Mouse (Mus musculus): ENCODE data around the gene Hmcn2. TPM values are rescaled to one million over a fixed set of nuclear protein-coding genes. Genes with fewer than 3 reads are reported as not detected.
A peak's percentile ranks its signal among the peaks of the same experiment; 100 is the strongest.

Hmcn2 gene
- polyA plus RNA-seq, 1 experiment: 16.8 TPM

GRCm38 (mm10) chr2:31337706-31338330, 23.6 kb downstream of the Hmcn2 start:
- TF ChIP-seq POLR2A (IDR thresholded peaks at IDR 0.05; ENCODE audit: borderline replicate concordance, extremely low read depth, low read depth, low read length): no peak
- DNase-seq: peak; percentile 10
- Histone ChIP-seq H3K4me1 (ENCODE audit: control insufficient read depth, insufficient read depth, low read length) (no peaks in the 10 kb centered on the region), H3K4me3 (replicated peaks; ENCODE audit: extremely low read depth, low read depth, low read length) (no peak overlapping the region)
- 30% methylated on average over 12 of the region's 12 CpGs for WGBS

- 30% methylated on average over 9 of the region's 9 CpGs for WGBS
- TF ChIP-seq CTCF (IDR thresholded peaks at IDR 0.05; ENCODE audit: insufficient read depth, low read length) (no peak), POLR2A (IDR thresholded peaks at IDR 0.05; ENCODE audit: borderline replicate concordance, extremely low read depth, low read depth, low read length) (no peak)
- no peaks in the 10 kb centered on the region for H3K4me1 ChIP-seq (ENCODE audit: control insufficient read depth, insufficient read depth, low read length)
- DNase-seq: peak; percentile 37
- no peak overlapping the region for H3K4me3 ChIP-seq (replicated peaks; ENCODE audit: extremely low read depth, low read depth, low read length)
These were observed 25.6 kb downstream of the Hmcn2 start for GRCm38 (mm10) chr2:31339826-31340225.

- TF ChIP-seq CTCF (IDR thresholded peaks at IDR 0.05; ENCODE audit: insufficient read depth, low read length): no peak
- no peak overlapping the region for H3K4me3 ChIP-seq (replicated peaks; ENCODE audit: extremely low read depth, low read depth, low read length)
- H3K4me1 ChIP-seq (ENCODE audit: control insufficient read depth, insufficient read depth, low read length): no peaks in the 10 kb centered on the region
- WGBS: 53% methylated on average over 8 of the region's 8 CpGs
- no peak for DNase-seq
These were observed 27.7 kb downstream of the Hmcn2 start for GRCm38 (mm10) chr2:31341726-31342535.

GRCm38 (mm10) chr2:31346096-31346495, 31.9 kb downstream of the Hmcn2 start:
- H3K4me1 ChIP-seq (ENCODE audit: control insufficient read depth, insufficient read depth, low read length): no peaks in the 10 kb centered on the region
- 28% methylated on average over 12 of the region's 12 CpGs for WGBS
- no peak for TF ChIP-seq POLR2A (IDR thresholded peaks at IDR 0.05; ENCODE audit: borderline replicate concordance, extremely low read depth, low read depth, low read length)
- no peak for TF ChIP-seq CTCF (IDR thresholded peaks at IDR 0.05; ENCODE audit: insufficient read depth, low read length)
- no peak for DNase-seq
- H3K4me3 ChIP-seq (replicated peaks; ENCODE audit: extremely low read depth, low read depth, low read length): no peak overlapping the region

GRCm38 (mm10) chr2:31348373-31348772, 34.2 kb downstream of the Hmcn2 start:
- Histone ChIP-seq H3K4me3 (replicated peaks; ENCODE audit: extremely low read depth, low read depth, low read length) (no peak overlapping the region), H3K4me1 (ENCODE audit: control insufficient read depth, insufficient read depth, low read length) (no peaks in the 10 kb centered on the region)
- no peak for TF ChIP-seq POLR2A (IDR thresholded peaks at IDR 0.05; ENCODE audit: borderline replicate concordance, extremely low read depth, low read depth, low read length)
- TF ChIP-seq CTCF (IDR thresholded peaks at IDR 0.05; ENCODE audit: insufficient read depth, low read length): no peak
- WGBS: 38% methylated on average over 3 of the region's 3 CpGs
- no peak for DNase-seq

- TF ChIP-seq POLR2A (IDR thresholded peaks at IDR 0.05; ENCODE audit: borderline replicate concordance, extremely low read depth, low read depth, low read length): no peak
- TF ChIP-seq CTCF (IDR thresholded peaks at IDR 0.05; ENCODE audit: insufficient read depth, low read length): no peak
- Histone ChIP-seq H3K4me3 (replicated peaks; ENCODE audit: extremely low read depth, low read depth, low read length) (no peak overlapping the region), H3K4me1 (ENCODE audit: control insufficient read depth, insufficient read depth, low read length) (no peaks in the 10 kb centered on the region)
- no peak for DNase-seq
- WGBS: 52% methylated on average over 5 of the region's 5 CpGs
These were observed 34.6 kb downstream of the Hmcn2 start for GRCm38 (mm10) chr2:31348850-31349249.

GRCm38 (mm10) chr2:31356771-31357170, 42.6 kb downstream of the Hmcn2 start:
- no peaks in the 10 kb centered on the region for H3K4me1 ChIP-seq (ENCODE audit: control insufficient read depth, insufficient read depth, low read length)
- no peak overlapping the region for H3K4me3 ChIP-seq (replicated peaks; ENCODE audit: extremely low read depth, low read depth, low read length)
- TF ChIP-seq CTCF (IDR thresholded peaks at IDR 0.05; ENCODE audit: insufficient read depth, low read length): no peak
- no peak for TF ChIP-seq POLR2A (IDR thresholded peaks at IDR 0.05; ENCODE audit: borderline replicate concordance, extremely low read depth, low read depth, low read length)
- whole genome bisulfite sequencing: 62% methylated on average over 5 of the region's 5 CpGs
- DNase-seq: no peak

- TF ChIP-seq CTCF (IDR thresholded peaks at IDR 0.05; ENCODE audit: insufficient read depth, low read length) (no peak), POLR2A (IDR thresholded peaks at IDR 0.05; ENCODE audit: borderline replicate concordance, extremely low read depth, low read depth, low read length) (no peak)
- no peak for DNase-seq
- no peak overlapping the region for H3K4me3 ChIP-seq (replicated peaks; ENCODE audit: extremely low read depth, low read depth, low read length)
- no peaks in the 10 kb centered on the region for H3K4me1 ChIP-seq (ENCODE audit: control insufficient read depth, insufficient read depth, low read length)
- 63% methylated on average over 7 of the region's 7 CpGs for WGBS
These were observed 45.1 kb downstream of the Hmcn2 start for GRCm38 (mm10) chr2:31359316-31359715.

GRCm38 (mm10) chr2:31367186-31367585, 53.0 kb downstream of the Hmcn2 start:
- WGBS: 59% methylated on average over 7 of the region's 7 CpGs

GRCm38 (mm10) chr2:31371396-31371795, 57.2 kb downstream of the Hmcn2 start:
- Histone ChIP-seq H3K4me1 (ENCODE audit: control insufficient read depth, insufficient read depth, low read length) (no peaks in the 10 kb centered on the region), H3K4me3 (replicated peaks; ENCODE audit: extremely low read depth, low read depth, low read length) (no peak overlapping the region)
- TF ChIP-seq CTCF (IDR thresholded peaks at IDR 0.05; ENCODE audit: insufficient read depth, low read length): no peak
- TF ChIP-seq POLR2A (IDR thresholded peaks at IDR 0.05; ENCODE audit: borderline replicate concordance, extremely low read depth, low read depth, low read length): no peak
- DNase-seq: peak; percentile 5
- 62% methylated on average over 9 of the region's 9 CpGs for WGBS

More at GRCm38 (mm10) chr2:31367186-31367585, 53.0 kb downstream of the Hmcn2 start:
- Histone ChIP-seq H3K4me1 (ENCODE audit: control insufficient read depth, insufficient read depth, low read length) (no peaks in the 10 kb centered on the region), H3K4me3 (replicated peaks; ENCODE audit: extremely low read depth, low read depth, low read length) (no peak overlapping the region)
- TF ChIP-seq CTCF (IDR thresholded peaks at IDR 0.05; ENCODE audit: insufficient read depth, low read length): no peak
- TF ChIP-seq POLR2A (IDR thresholded peaks at IDR 0.05; ENCODE audit: borderline replicate concordance, extremely low read depth, low read depth, low read length): no peak
- no peak for DNase-seq

Data from lung, adult 2 months (tissue).